Mouse (Mus musculus) NIH3T3 (cell line): Measurements from ENCODE around the gene Rsph1.

Experiments used
- DNase-seq: peaks from one replicate; pipeline ENCODE4 v3.0.0-alpha.2; 2012; ENCODE audit warnings: low read depth

The Rsph1 gene

DNA sequence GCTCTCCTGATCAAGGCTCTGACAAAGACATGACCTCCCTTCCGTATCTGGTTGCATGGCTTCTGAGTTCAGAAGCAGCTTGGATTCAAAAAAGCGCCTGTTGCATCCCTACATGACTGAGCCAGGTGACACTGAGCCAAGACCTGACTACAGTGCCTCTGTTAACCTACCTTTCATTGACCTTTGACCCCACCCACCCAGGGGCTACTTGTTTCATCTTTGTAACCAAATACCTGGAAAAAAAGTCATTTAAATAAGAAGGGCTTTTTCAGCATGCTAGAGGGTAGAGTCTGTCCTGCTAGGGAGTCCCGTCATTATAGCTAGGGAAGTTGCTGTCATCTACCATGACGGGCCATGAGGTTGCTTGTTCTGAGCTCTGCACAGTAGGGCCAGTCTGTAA, 26.2 kb upstream of the Rsph1 start:
- DNase-seq: no peak

DNA sequence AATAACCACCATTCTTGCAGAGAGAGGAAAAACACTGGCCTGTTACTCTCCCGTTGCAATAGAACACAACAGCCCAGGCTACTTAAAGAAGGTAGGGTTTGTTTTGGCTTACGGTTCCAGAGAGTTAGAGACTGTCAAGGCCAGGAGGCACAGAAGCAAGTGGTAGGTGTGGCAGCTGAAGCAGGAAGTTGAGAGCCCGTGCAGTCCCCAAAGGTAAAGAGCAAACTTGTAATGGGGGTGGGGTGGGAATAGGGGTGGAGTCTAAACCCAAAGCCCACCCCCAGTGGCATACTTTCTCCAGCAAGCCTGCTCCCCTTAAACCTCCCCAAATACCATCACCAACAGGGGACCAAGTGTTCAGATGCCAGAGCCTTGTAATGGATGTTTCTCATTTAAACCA, 23.6 kb upstream of the Rsph1 start:
- no peak for DNase-seq

DNA sequence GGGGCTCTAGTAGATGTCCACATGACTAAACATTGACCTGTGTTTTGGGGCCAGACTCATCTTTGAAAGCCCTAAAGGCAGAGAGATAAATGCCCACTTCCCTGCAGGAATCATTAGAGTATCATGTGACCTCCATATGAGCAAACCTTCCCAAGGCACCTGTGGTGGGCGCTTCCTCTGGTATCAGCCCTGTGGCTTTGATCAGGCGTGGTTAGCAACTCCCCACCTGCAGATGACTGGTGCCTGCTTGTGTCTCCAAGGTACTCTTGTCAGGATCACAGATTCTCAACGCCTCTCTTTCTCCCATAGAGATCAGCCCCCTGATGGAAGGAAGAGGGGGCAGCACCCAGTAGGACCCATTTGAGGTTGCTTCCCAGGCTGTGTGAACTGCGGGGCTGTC, 22.8 kb upstream of the Rsph1 start:
- no peak for DNase-seq

DNA sequence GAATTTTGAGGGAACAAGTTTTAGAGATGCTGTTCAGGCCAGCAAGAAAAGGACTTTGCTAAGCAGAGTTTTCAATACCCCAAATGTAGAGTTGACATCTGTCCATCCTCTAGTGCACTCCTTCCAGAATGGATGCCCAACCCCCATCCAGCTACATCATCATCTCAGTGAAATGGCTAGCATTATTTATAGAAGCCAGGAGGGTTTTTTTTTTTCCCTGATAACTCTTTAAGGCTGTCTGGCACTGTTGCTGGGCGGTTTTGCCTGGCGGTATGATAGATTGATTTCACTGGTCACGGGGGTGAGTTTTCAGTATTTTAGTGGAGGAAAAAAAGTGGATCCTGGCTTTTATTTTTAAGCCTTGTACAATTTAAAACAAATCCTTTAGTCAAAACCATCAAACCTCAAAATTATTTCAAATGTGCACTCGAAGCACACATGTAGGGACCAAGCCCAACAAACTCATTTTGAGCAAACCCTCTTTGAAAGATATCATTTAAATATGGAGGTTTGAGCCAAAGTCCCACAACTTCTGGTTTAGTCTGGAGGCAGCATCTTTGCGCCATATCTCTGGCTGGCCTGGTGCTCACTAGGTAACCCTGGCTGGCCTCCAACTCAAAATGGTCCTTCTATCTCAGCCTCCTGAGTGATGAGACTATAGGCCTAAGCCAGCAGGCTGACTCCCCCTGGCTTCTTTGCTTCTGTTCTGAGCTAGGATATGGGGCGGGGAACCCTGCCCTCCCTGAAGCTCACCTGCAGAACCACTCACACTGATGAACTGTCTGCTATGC, 21.4 kb upstream of the Rsph1 start:
- DNase-seq: no peak

DNA sequence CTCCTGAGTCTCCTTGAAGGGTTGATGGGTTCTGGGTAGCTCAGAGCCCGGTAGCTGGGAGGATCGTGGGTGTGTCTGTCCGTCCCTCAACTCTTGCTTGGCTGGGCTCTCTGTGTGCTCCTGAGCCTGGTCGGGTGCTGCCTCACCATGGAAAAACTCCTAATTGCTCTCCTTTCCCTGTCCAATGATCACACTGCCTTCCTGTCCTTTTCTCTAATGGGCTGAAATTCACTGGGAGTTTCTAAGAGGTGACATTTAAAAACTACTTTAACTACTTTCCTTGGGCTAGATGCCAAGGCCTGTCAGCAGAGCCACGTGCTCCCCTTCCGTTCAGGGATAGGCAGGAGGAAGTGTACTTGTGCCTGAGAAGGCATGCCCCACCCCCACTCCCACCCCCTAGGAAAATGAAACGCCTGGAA, 20.3 kb upstream of the Rsph1 start:
- no peak for DNase-seq

DNA sequence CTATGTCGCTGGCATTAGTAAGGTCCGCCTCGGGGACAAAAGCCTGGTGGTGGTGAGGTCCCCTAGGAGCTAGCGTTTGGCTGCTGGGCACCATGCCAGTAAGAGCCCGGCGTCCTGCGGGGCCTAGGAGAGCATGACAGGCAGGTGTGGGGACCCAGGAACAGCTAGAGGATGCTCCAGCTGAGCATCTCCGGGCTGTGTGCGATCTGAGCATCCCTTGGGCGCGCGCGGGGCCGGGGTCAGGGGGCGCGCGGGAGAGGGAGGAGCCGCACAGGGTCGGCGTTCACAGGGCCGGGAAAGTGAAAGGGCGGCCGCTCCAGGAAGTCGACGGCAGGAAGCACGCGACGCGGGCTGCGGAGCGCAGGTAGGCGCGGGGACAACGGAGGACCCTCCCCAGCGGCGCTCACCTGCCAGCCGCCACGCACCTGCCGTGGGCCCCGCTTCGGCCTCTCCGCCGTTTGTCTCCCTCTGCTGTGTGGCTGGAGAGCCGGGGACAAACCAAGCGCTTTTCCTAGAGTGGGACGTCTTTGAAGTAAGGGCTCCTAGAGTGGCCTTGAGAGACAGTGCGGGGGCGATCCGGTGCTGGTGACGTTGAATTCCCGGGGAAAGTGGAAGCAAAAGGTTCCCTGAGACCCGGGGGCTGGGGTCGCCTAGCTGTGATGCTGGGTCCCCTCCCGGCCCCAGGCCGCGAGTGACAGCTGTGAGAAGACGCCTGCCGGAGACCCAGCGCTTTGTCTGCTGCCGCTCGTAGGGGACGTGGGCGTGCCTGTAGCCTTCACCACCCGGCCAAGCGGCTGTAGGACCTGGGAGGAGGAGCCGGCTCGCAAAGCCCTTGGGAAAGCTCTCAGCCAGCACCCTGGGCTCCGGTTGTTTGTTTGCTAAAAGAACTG, 19.0 kb upstream of the Rsph1 start:
- DNase-seq: no peak

DNA sequence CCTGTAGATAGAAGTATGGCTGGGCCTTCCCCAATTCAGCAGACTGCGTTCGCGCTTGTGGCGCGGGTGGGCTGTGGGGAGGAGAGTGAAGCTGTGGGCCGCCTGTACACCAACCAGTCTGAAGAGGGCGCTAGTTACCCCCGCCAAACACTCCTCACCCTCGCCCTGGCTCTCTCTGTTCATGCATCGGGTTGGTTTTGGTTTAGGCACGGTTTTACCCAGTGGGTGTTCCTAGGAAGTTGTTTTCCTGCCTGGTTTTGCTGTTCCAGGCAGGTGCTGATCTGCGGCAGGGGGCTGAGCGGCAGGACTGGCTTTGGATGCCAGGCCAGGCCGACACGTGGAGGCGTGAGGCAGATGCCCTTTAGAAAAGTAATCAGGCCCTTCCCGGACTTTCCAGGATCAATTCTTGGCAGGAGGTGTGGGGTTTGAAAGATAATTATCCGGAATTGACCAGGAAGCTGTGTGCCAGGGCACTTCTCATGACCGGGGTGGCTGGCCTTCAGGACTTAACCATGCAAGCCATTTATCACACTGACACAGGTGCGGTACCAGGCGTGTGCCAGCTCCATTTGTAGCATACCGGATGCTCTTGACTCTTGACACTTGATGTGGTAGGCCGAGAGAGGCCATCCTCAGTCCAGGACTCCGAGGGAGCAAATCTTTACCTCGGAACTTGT, 18.2 kb upstream of the Rsph1 start:
- no peak for DNase-seq

DNA sequence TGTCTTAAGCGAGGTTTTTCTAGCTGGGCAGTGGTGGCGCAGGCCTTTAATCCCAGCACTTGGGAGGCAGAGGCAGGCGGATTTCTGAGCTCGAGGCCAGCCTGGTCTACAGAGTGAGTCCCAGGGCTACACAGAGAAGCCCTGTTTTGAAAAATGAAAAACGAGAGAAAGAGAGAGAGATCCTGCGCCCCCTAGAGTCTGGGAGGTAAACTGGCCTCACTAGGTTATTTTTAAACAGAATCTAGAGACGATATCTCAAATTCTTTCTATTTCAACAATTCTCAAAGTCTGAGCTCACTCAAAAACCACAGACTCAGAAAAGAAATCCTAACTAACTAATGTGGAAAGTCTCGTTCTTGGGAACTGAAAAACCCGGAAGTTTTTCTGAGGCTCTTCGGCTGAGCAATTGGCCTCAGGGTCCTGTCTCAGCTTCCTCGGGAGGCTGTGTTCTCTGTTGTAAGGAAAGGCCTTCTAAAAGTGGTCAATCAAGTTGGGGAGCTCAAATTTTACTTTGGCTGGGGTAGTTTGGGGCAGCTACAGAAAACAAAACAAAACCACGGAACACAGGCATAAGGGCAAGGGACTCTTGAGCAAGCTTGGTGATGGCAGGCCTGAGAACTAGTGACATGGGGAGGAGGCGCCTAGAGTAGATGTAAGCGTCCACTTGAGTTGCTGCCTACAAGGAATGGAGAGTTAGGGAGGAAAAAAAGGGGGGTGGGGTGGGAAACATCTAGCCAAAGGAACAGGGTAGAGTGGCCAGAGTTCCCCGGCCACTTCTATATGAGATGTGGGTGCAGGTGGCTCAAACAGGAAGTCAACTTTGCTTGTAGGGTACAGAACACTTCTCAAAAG, 17.4 kb upstream of the Rsph1 start:
- no peak for DNase-seq

DNA sequence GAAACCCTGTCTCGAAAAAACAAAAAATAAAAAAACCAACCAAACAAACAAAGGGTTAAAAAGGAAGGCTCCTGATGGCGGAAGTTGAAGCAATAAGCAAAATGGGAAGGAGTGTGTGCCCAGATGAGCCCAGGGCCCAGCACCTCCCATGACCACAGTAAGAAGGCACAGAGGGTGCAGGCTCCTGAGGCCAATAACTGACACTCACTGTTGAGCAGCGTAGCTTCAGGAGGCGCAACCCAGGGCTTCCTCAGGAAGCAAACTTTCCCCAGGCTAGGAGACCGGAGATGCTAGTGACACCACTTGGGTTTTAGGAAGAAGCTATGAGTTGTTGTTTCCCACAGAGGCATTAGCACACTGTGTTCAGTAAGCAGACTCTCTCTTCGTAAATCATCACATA, 13.7 kb upstream of the Rsph1 start:
- DNase-seq: no peak

DNA sequence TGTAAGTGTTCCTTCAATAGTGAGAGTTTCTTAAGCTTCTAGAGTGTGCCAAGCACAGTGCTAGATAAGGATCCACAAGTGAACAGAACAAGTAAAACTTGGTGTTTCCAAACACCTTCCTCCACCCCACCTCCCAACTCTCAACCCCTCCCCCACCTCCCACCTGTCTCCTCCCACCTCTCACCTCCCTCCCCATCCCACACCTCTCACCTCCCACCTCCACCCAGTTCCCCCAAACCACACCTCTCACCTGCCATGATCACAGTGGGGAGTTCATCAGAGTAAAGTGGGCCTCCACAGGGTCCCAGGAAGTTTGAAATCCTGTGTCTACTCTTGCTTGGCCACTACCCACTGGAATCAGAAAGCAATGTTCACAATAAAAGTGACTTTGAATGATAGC, 13.1 kb upstream of the Rsph1 start:
- no peak for DNase-seq

DNA sequence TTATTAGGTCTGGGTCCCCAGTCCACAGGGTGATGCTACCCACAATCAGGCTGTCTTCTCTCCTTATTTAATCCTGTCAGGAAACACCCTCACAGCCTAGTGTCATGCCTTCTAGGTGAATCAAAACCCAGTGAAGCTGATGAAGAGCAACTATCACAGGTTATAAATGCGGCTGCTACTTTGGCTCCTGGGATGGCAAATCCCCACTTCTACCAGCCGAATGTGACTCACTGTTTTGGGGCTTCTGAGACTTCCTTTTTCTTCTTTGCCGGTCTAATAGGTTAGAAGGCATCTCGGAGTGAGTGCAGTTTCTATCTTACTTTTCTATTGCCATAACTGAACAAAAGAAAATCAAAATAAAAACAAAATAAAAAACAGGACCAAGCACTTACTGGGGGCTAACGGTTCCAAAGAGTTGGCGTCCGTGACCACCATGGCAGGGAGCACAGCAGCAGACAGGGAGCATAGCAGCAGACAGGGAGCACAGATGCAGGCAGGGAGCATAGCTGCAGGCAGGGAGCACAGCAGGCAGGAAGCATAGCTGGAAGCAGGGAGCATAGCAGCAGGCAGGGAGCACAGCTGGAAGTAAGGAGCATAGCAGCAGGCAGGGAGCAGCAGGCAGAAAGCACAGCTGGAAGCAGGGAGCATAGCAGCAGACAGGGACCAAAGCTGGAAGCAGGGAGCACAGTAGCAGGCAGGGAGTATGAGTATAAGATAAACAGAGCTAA, 12.0 kb upstream of the Rsph1 start:
- no peak for DNase-seq

DNA sequence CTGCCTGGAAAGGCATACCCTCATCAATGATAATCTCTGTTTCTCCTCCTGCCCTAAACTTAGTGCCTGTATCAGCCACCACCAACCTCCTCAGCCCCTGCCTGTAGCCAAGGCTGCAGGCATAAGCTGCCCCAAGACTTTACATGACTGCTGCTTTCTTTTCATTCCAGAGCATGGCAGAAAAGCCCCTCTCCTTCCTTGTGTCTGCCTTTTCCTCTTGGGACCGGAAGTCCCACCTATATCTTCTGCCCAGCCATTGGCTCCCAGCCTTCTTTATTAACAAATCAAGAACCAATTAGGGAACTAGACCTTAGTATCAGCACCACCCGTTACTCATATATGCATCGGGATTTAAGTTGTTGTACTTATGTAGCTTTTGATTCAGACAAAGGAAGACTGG, 10.0 kb upstream of the Rsph1 start:
- no peak for DNase-seq

DNA sequence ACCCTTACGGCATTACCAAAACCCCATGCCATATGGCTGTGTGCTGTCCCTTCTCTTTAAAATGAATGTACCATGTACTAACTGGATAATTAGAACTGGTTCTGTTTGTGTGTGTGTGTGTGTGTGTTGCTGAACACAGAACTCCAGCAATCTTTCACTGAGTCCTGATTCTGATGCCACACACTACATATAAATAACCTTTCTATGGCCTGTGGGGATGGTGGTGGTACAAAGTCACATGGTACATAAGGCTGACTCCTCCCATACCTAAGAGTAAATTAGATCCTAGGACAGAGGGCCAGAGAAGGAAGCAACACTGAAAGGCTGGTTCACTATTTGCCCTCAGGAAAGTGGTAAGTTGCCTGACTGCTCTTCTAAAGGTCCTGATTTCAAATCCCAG, 9.3 kb upstream of the Rsph1 start, which contains the start of gene Slc37a1:
TSS of gene Slc37a1 (plus strand) at position 301 of the 400 bp plus-strand sequence.
- DNase-seq: no peak

DNA sequence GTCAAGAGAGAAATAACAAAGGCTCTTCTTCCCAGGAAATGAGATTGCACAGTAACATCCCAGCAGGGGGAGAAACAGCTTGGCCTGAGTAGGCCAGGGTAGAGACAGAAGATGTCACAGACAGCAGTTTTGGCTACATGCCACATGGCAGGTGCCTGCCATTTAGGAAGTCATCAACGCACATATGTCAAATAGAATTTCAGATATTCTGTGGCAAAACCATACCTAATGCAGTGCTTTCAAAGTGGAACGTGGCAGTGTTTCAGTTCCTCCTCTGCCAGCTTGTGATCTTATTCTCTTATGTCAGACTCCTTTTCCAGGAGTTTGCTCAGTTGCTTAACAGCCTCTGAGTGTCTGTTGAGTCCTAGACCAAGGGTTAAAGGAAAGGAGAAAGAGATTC, 8.7 kb upstream of the Rsph1 start:
- DNase-seq: no peak

DNA sequence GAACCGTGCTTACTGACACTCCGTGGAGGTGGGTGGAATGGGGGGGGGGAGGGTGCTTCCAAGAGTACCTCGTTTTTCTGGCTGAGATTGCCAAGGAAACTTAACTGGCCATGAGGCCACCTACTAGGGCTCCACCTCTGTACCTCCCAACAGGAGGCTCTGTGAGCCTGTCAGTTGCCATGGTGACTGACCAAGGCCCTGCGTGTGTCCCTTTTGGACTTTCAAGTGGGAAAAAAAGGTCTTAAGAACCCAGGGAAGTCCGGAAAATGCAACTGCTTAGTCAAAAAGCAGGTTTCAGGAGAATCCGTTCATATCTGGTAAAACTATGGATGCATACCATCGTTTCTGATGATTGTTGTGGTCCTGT, 5.5 kb upstream of the Rsph1 start:
- no peak for DNase-seq

DNA sequence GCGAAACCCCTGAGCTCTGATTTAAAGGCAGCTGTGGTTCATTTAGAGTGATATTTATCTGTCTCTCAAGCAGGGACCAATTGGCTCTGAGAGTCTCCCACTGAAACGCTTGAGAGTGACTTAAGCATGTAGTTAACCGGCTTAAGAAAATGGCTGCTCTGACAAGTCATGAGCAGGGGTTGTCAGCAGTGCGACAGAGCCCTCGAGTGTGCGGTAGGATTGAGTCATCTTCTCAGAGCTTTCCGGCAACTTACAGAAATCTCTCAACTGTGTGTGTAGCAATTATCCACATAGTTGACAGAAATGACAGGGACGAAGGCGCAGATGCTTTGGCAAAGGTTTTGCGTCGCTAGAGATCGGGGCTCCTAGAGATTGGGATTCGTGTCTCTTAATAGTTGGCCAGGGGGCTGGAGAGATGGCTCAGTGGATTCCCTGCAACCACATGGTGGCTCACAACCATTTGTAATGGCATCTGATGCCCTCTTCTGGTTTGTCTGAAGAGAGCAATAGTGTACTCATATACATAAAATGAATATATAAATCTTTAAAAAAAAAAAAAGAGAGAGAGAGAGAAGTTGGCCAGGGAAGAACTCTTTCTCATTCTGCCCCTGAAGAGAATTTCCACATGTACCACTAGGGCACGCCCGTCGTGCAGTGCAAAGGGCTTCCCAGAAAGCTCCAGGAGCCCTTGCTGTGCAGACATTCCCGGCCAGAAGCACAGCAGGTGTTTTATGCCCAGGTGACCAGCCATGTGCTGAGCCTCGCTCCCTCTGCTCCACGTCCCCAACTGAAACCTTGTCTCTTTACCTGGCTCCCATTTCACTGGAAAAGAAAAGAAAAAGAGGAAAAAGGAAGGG, 4.9 kb upstream of the Rsph1 start:
- no peak for DNase-seq

DNA sequence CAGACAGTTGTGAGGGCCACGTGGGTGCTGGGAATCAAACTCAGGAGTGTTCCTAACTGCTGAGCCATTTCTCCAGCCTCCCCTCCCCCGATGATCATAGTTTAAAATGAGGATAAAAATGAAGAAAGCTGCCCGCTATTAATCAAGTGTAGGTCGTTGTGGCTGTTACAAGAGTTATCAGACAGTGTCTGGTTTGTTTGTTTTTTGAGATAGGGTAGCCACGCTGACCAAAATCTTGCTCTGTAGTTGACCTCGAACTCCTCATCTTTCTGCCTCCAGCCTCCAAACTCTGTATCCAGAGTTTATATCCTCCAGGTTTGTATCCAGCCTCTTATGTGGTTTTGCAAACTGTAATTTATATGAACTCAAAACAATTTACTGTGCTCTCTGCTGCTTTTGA, 3.1 kb upstream of the Rsph1 start:
- DNase-seq: no peak

DNA sequence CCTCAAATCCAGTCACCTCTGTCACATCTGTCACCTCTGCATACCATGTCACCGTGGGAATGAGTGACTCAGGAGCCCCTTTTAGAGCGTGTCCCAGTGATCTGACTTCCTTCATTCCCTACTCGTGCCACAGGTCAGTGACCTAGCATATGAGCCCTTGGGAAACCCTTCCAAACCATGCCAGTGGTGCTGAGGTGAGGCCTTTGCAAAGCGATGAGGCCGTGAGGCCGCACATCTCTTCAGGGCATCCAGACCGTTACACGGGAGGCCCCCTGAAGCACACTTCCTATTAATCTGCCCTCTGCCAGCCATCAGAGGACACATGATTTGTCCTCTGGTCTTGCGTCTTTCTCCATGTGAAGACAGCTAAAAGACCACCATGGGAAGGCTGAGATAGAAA, 2.4 kb upstream of the Rsph1 start:
- no peak for DNase-seq

DNA sequence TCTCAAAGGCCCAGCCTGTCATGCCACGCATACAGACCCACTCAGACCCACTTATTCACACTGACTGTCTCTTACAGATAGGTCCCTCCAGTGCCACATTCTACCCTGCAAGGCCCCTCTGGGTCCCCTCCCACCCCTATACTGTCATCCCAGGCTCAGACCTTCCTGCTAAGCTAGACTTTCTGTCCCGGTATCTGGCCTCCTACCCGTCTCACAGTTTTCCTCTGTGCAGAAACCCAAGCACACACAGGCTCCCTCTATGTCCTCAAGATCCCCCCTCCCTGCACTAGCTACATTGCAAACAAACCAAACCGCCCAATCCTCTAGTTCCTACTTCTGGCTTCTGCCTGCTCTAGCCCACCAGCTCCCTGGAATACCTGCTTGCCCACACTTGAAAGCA, 748 bp upstream of the Rsph1 start:
- no peak for DNase-seq

DNA sequence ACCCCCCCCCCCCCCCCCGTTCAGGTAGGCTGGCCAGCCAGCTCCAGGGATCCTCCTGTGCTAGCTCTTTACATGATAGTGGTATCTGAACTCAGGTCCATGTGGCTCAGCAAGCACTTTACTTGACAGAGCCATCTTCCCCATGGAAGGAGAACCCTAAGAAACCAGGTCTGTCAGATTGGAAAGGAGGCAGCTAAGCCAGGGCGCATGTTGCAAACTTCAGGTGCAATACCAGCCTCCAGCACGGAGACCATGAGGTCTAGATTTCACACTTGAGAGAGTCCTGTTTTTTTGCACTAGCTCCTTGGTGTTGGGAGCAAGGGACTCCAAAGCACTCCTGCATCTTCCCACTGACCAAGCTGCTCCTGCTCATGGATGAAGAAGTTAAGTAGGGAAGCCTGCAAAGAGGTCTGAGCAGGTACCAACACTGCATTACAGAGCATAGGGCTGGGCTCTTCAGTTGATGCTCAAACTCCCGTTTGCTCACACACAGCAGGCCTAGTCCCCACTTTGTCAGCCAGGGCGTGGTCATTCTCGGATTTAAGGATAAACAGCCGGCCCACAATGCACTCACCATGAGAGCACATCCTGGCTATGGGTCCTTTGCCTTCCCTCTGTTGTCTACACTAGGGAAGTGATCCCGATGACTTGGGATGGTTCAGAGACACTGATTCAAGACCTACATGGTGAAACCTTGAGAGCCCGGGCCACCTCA, 819 bp downstream of the Rsph1 start:
- DNase-seq: no peak
